Mouse (Mus musculus) hindbrain, embryonic 14.5 days (tissue): ENCODE measurements around the gene Fsd1. TPM values are rescaled to one million over a fixed set of nuclear protein-coding genes. Genes with fewer than 3 reads are reported as not detected.
A peak's percentile ranks its signal among the peaks of the same experiment; 100 is the strongest.

Experiments
- ATAC-seq: fragments of 200-750 bp; cut with Nextera tagmentation; 2 replicates; pipeline ENCODE4 v1.8.0; 2017; ENCODE audit warnings: moderate number of reproducible peaks, mild to moderate bottlenecking, moderate TSS enrichment, moderate library complexity; ENCODE audit not compliant: low FRiP score
- DNase-seq: peaks from one replicate; pipeline ENCODE4 v3.0.0-alpha.2; 2015; ENCODE audit warnings: low spot score
- H3K27ac ChIP-seq: fragments of 300-500 bp; sonication (generic); 2 replicates; pipeline ENCODE4 v1.5.1; 2014; ENCODE audit warnings: mild to moderate bottlenecking, moderate library complexity
- H3K27me3 ChIP-seq: fragments of 300-500 bp; sonication (generic); 2 replicates; pipeline ENCODE4 v1.6.1; 2014; ENCODE audit warnings: mild to moderate bottlenecking, low read length, mixed read lengths; ENCODE audit not compliant: control insufficient read depth, insufficient read depth
- H3K36me3 ChIP-seq: fragments of 300-500 bp; sonication (generic); replicated peaks from 2 replicates; pipeline ENCODE4 v1.6.1; 2014; ENCODE audit not compliant: control insufficient read depth, insufficient read depth
- H3K4me1 ChIP-seq: fragments of 300-500 bp; sonication (generic); replicated peaks from 2 replicates; pipeline ENCODE4 v1.6.1; 2014; ENCODE audit warnings: antibody characterized with exemption, low read length, mixed read lengths; ENCODE audit not compliant: control insufficient read depth, insufficient read depth
- H3K4me2 ChIP-seq: fragments of 300-500 bp; sonication (generic); replicated peaks from 2 replicates; pipeline ENCODE4 v1.6.1; 2014; ENCODE audit warnings: mild to moderate bottlenecking, moderate library complexity
- H3K4me3 ChIP-seq: fragments of 300-500 bp; sonication (generic); replicated peaks from 2 replicates; pipeline ENCODE4 v1.5.1; 2014; ENCODE audit warnings: mild to moderate bottlenecking, low read length
- H3K9ac ChIP-seq: fragments of 300-500 bp; sonication (generic); 2 replicates; pipeline ENCODE4 v1.6.1; 2014
- H3K9me3 ChIP-seq: fragments of 300-500 bp; sonication (generic); 2 replicates; pipeline ENCODE4 v1.6.1; 2016; ENCODE audit warnings: low read length; ENCODE audit not compliant: control insufficient read depth
- WGBS: fragments of 180-500 bp; shearing (Covaris S2); extraction: QIAGEN DNeasy Blood & Tissue Kit; methylation state at CpG from one replicate; pipeline ENCODE4 v1.1.7; 2014; 5-methylcytosine and 5-hydroxymethylcytosine counted together
- polyA plus RNA-seq: library from polyadenylated mRNA; unstranded; fragments of >200 nt; fragmentation: Nextera tagmentation; extraction: Ambion mirVana; gene quantifications from 2 replicates; pipeline ENCODE4 v1.2.1, GENCODE M21; 2014

Fsd1 gene
- polyA plus RNA-seq, 1 experiment from 2014 or later, result 167 TPM

GRCm38 (mm10) chr17:56036901-56037287 lies 50.6 kb downstream of the Fsd1 start:
- H3K4me3 ChIP-seq, result peak overlapping the region; percentile 94; the same call in 1 of the 2 replicates
- peak overlapping the region; percentile 18 for H3K9ac ChIP-seq
- H3K27ac ChIP-seq, result no peak overlapping the region
- H3K4me1 ChIP-seq, result peaks cover 19% of the 10 kb centered on the region; the same call in 1 of the 2 replicates
- no peaks in the 10 kb centered on the region for H3K27me3 ChIP-seq
- no peaks in the 10 kb centered on the region for H3K9me3 ChIP-seq
- DNase-seq (no peak), ATAC-seq (peak; percentile 23)
- 37% methylated on average over 13 of the region's 13 CpGs for WGBS
- peak overlapping the region; percentile 61 for H3K4me2 ChIP-seq
- peaks cover 27% of the 10 kb centered on the region for H3K36me3 ChIP-seq

- Histone ChIP-seq H3K9ac (no peak overlapping the region), H3K27me3 (no peaks in the 10 kb centered on the region), H3K4me1 (peaks cover 19% of the 10 kb centered on the region; the same call in 1 of the 2 replicates), H3K4me2 (no peak overlapping the region), H3K27ac (no peak overlapping the region), H3K9me3 (no peaks in the 10 kb centered on the region), H3K4me3 (no peak overlapping the region), H3K36me3 (peaks cover 11% of the 10 kb centered on the region)
- ATAC-seq (no peak), DNase-seq (no peak)
- 88% methylated on average over 8 of the region's 8 CpGs for WGBS
Observed at GRCm38 (mm10) chr17:56038583-56039261, 52.4 kb downstream of the Fsd1 start.

- Histone ChIP-seq H3K9ac (no peak overlapping the region), H3K27ac (no peak overlapping the region), H3K4me1 (peaks cover 19% of the 10 kb centered on the region; the same call in 1 of the 2 replicates), H3K9me3 (no peaks in the 10 kb centered on the region), H3K27me3 (no peaks in the 10 kb centered on the region), H3K4me3 (peak overlapping the region; percentile 61), H3K4me2 (peak overlapping the region; percentile 90; the same call in 1 of the 2 replicates), H3K36me3 (peaks cover 5% of the 10 kb centered on the region)
- DNase-seq, result no peak
- WGBS, result 81% methylated on average over 4 of the region's 4 CpGs
- ATAC-seq, result no peak
Observed at GRCm38 (mm10) chr17:56039345-56039744, 53.0 kb downstream of the Fsd1 start.

GRCm38 (mm10) chr17:56040030-56040856 lies 53.9 kb downstream of the Fsd1 start, which contains the start of gene Chaf1a:
Gene Chaf1a, plus strand, starts transcription at chr17:56040439.
- peak; percentile 87 for ATAC-seq
- WGBS, result under 1% methylated on average over 68 of the region's 68 CpGs

GRCm38 (mm10) chr17:56040857-56041163 lies 54.5 kb downstream of the Fsd1 start:
- H3K9ac ChIP-seq, result peak overlapping the region; percentile 59
- ATAC-seq, result no peak
- no peaks in the 10 kb centered on the region for H3K27me3 ChIP-seq
- H3K4me3 ChIP-seq, result peak overlapping the region; percentile 61
- WGBS, result 3% methylated on average over 12 of the region's 12 CpGs
- DNase-seq, result no peak
- H3K4me1 ChIP-seq, result peaks cover 9% of the 10 kb centered on the region; the same call in 1 of the 2 replicates
- no peak overlapping the region for H3K27ac ChIP-seq
- peak overlapping the region; percentile 90 for H3K4me2 ChIP-seq
- H3K9me3 ChIP-seq, result no peaks in the 10 kb centered on the region
- H3K36me3 ChIP-seq, result no peaks in the 10 kb centered on the region

More at GRCm38 (mm10) chr17:56040030-56040856, 53.9 kb downstream of the Fsd1 start, which contains the start of gene Chaf1a:
- Histone ChIP-seq H3K36me3 (no peaks in the 10 kb centered on the region), H3K4me3 (peak within 1 kb of the TSS; percentile 61), H3K9me3 (no peaks in the 10 kb centered on the region), H3K27me3 (no peaks in the 10 kb centered on the region), H3K9ac (peak within 1 kb of the TSS; percentile 59), H3K4me1 (peaks cover 14% of the 10 kb centered on the region; the same call in 1 of the 2 replicates), H3K4me2 (peak within 1 kb of the TSS; percentile 90), H3K27ac (peak within 1 kb of the TSS; percentile 59)
- peak; percentile 99 for DNase-seq

Other genes with a start within 250 kb of the Fsd1 start
- gene Adgre4, start 236.5 kb upstream of the Fsd1 start, polyA plus RNA-seq, result 0.12 and 0.16 TPM in 2 replicates
- 11.3 TPM in 2 replicates for gene Zfp119a, start 107.6 kb upstream of the Fsd1 start, polyA plus RNA-seq
- gene Zfp959, start 94.4 kb upstream of the Fsd1 start, polyA plus RNA-seq, result 14.0 and 16.1 TPM in 2 replicates
- 9.4 and 10.5 TPM in 2 replicates for gene Zfp119b, start 37.0 kb upstream of the Fsd1 start, polyA plus RNA-seq
- 5.6 and 8.1 TPM in 2 replicates for gene Ebi3, start 33.9 kb upstream of the Fsd1 start, polyA plus RNA-seq
- 15.9 and 18.1 TPM in 2 replicates for gene Yju2, start 27.4 kb upstream of the Fsd1 start, polyA plus RNA-seq
- gene Shd, start 16.0 kb upstream of the Fsd1 start, polyA plus RNA-seq, result 149 and 167 TPM in 2 replicates
- gene Stap2, start 19.1 kb downstream of the Fsd1 start, polyA plus RNA-seq, result 5.6 and 6.0 TPM in 2 replicates
- 146 and 151 TPM in 2 replicates for gene Mpnd, start 19.2 kb downstream of the Fsd1 start, polyA plus RNA-seq
- gene Sh3gl1, start 50.1 kb downstream of the Fsd1 start, polyA plus RNA-seq, result 91.1 and 94.1 TPM in 2 replicates
- gene Chaf1a, start 53.9 kb downstream of the Fsd1 start, polyA plus RNA-seq, result 3.1 and 3.6 TPM in 2 replicates
- gene Ubxn6, start 88.5 kb downstream of the Fsd1 start, polyA plus RNA-seq, result 72.0 and 75.6 TPM in 2 replicates
- gene Hdgfl2, start 93.1 kb downstream of the Fsd1 start, polyA plus RNA-seq, result 95.0 and 98.1 TPM in 2 replicates
- gene Plin4, start 123.3 kb downstream of the Fsd1 start, polyA plus RNA-seq, result 0.12 and 0.20 TPM in 2 replicates
- gene Plin5, start 131.1 kb downstream of the Fsd1 start, polyA plus RNA-seq, result 1.9 and 2.1 TPM in 2 replicates
- gene Lrg1, start 135.5 kb downstream of the Fsd1 start, polyA plus RNA-seq, result 0.19 and 0.20 TPM in 2 replicates
- gene Sema6b, start 153.8 kb downstream of the Fsd1 start, polyA plus RNA-seq, result 18.3 and 20.5 TPM in 2 replicates
- 8.4 and 9.9 TPM in 2 replicates for gene Tnfaip8l1, start 176.0 kb downstream of the Fsd1 start, polyA plus RNA-seq
- gene Mydgf, start 197.4 kb downstream of the Fsd1 start, polyA plus RNA-seq, result 67.8 and 70.8 TPM in 2 replicates
- gene Dpp9, start 232.4 kb downstream of the Fsd1 start, polyA plus RNA-seq, result 23.4 and 26.2 TPM in 2 replicates